Mouse (Mus musculus) cerebellum, postnatal 14 days (tissue): ENCODE measurements around the gene Sco2.

ENCODE experiments used
- DNase-seq, 2 experiments: peaks; one replicate each; pipeline ENCODE4 v3.0.0; 2021; ENCODE audit warnings: mixed read lengths in 2 of 2

Sco2 gene

GRCm38 (mm10) chr15:89373027-89373761, 452 bp downstream of the Sco2 start:
- peak; percentile 86 to 87 for DNase-seq

DNA sequence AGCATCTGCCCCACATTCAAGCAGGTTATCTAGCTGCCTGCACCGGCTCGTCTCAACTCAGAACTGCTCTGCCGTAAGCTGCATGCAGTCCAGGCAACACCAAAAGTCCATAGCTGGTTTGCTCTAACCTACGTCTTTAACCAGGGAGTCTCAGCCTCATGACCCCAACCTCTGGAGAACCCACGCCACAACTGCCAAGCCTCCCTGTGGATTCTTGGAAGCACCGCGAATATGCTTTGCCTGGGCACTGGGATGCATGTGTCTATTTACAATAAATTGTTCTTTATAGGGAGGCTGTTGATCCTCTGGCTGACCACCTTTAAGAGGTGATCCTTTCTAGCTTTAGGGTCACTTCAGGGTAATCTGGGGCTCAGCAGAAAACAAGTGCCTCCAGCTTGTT, 1.1 kb downstream of the Sco2 start:
- peak in 1 of 2 experiments; percentile 24 for DNase-seq

DNA sequence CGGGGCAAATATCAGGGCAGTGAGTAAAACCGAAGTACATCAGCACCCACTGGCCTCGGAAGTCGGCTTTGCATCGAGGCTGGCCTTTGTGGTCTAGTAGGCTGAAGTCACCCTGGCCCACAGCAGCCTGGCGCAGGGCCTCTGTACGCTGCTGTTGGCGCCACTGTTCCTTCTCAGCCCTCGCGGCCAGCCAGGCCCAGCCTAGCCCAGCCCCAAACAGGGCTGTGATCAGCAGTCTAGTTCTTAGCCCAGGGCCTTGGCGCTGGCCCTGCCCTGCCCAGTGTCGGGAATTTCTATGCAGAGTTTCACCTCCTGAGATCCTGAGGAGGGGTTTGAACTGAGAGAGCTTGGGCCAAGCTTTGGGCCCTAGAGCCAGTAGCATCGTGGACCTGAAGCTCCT, 1.6 kb downstream of the Sco2 start:
- DNase-seq: peak in 1 of 2 experiments; percentile 19

DNA sequence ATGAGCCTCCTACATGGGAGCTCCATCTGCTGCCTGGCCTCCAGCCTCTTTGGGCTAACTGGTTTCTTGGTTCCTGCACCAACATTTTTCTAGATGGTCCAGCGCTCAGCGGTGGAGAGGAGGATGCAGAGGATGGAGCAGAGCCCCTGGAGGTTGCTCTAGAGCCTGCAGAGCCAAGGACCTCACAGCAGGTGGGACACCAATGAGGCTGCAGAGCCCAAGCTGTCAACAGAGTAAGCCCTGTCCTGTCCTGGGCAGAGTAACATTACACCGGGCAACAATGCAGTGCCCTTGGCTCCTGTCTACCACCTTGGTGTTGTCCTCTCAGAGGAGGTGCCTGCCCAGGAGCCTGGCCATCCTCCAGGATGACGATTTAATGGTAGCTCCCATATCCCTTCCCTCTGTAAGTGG, 8.5 kb downstream of the Sco2 start:
- peak; percentile 95 to 97 for DNase-seq

- DNase-seq: no peak
These were observed 10.6 kb downstream of the Sco2 start for GRCm38 (mm10) chr15:89363051-89363450.

GRCm38 (mm10) chr15:89358784-89359183, 14.9 kb downstream of the Sco2 start:
- DNase-seq: no peak

DNA sequence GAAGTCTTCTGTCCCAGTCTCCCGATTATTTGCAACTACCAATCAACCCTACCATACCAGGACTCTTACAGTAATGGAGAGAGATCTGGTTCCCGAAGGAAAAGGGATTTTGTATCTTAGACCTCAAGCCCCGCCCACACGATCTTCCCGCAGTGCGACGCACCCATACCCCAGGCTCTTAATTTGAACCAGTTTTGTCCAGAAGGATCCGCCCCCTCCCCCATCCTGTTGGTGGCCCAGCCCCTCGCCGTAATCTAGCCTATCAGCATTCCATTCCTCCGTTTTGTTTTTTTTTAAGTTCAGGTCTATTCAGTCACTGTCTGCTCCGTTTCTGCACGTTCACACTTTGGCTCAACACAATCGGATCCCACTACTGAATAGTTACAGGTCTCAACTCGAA, 17.3 kb downstream of the Sco2 start:
- DNase-seq: peak; percentile 74 to 88

DNA sequence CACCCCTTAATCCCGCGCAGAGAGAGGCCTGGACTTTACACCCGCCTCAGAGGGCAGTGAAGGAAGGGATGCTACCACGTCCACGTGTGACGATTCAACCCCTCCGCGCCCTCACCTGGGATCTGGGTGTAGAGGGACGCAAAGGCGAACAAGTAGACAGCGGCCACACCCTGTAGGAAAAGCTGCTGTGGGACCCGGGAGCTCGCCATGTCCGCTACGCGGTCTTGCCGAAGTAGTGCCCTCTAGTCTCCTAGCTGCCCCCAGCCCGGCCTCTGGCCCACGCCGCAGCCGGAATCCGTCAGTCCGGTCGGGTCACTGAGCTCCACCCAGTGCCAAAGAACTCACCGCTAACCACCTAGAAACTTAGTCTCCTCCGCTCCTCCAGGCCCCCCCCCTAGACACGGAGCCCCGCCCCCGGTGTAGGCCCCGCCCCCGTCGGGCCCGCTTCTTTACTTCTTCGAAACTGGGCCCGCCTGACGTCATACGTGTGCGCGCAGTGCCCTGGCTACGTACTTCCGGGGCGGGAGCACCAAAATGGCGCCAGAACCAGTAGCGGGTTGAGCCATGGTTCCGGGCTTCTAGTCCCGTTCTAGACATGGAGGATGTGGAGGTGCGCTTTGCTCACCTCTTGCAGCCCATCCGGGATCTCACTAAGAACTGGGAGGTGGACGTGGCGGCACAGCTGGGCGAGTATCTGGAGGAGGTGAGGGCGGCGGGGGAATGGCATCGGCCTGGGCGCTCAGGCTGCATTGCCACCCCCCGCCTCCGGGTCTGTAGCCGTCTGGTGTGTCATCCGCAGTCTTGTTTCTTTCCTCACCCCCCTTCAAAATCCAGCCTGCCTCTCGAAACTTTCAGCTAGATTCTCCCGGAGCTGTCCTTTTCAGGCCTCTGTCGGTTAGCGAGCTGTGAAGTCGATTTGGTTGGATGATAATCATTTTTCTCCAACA, 18.1 kb downstream of the Sco2 start, which contains the start of the genes Lmf2 and Ncaph2:
Gene Lmf2, minus strand, starts transcription at position 419 of the 947 bp plus-strand sequence.
Gene Ncaph2, plus strand, starts transcription at position 479 of the 947 bp plus-strand sequence.
- DNase-seq: peak; percentile 96 to 98

GRCm38 (mm10) chr15:89354455-89354854, 19.2 kb downstream of the Sco2 start:
- peak in 1 of 2 experiments; percentile 27 for DNase-seq

GRCm38 (mm10) chr15:89353837-89354236, 19.8 kb downstream of the Sco2 start:
- DNase-seq: no peak

DNA sequence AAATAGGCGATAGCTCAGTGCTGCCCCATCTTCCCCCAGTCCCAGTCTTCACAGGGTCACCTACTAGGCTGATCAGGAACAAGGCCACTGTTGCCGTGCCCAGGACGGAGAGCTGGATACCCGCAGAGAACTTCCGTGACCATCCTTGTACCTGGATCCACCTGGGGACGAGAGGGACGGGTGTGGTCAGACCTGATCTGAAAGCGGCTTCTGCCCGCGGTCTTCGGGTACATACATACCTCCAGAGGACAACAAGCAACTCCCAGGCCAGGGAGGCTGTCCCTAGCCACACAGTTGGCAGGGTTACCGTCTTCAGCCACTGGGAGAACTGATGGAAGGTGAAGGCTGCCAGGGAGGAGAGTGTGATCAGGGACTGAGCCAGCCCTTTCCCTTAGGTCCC, 20.9 kb downstream of the Sco2 start:
- DNase-seq: no peak

GRCm38 (mm10) chr15:89352054-89352453, 21.6 kb downstream of the Sco2 start:
- no peak for DNase-seq

GRCm38 (mm10) chr15:89351302-89351701, 22.3 kb downstream of the Sco2 start:
- no peak for DNase-seq

DNA sequence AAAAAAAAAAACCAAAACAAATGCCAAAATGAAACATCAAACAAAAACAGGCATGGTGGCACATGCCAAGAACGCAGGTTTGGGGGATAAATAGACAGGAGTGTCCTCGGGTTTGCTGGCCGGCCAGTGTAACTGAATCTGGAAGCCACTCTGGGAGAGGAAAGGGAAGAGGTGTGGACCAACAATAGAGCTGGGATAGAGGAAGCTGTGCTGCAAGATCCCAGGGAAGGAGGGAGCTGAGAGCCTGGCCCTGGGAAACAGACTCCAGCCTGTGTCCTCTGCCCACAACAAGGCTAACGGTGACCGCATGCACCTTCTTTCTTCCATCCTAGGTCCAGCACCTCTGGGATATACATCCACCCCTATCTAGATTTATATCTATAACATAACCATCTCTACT, 23.2 kb downstream of the Sco2 start:
- DNase-seq: no peak

DNA sequence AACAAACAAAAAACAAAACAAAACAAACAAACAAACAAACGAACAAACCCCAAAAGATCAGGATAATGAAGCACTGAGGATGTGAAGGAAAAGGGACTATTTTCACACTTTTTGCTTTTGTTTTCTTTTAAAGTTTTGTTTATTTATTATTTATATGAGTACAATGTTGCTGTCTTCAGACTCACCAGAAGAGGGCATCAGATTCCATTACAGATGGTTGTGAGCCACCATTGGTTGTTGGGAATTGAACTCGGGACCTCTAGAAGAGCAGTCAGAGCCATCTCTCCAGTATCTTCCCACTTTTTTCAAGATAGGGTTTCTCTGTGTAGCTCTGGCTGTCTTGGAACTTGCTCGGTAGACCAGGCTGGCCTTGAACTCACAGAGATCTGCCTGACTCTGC, 30.3 kb downstream of the Sco2 start:
- DNase-seq: no peak

DNA sequence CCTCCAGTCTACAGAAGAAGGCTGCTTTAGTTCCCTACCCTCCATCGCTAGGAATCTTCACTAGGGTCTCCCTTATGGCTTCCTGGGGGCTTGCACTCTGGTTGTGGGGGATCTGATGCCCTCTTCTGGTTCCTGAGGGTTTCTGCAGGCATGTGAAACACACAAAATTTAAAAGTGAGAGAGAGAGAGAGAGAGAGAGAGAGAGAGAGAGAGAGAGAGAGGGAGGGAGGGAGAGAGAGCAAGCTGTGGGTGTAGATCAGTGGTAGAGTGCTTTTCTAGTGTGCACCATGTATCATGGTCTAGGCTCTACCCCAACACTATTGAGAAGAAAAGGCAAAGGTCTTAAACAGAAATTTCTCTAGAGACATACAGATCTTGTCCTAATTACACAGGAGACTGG, 32.0 kb downstream of the Sco2 start:
- no peak for DNase-seq

DNA sequence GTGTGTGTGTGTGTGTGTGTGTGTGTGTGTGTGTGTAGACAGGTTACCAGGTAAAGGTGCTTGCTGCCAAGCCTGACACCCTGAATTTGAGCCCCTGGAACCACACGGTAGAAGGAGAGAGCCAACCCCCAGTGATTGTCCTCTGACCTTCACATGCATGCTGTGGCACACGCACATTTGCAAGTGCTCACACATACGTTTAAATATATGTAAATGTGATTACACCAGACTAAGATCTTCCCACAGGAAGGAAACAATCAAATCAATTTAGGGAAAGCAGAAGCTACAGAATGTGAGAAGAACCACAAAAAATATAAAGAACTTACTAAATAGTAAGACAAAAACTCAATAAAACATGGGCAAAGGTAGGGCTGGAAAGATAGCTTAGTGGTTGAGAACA, 33.5 kb downstream of the Sco2 start:
- DNase-seq: no peak

- no peak for DNase-seq
These were observed 34.0 kb downstream of the Sco2 start for GRCm38 (mm10) chr15:89339696-89340095.

- no peak for DNase-seq
These were observed 37.2 kb downstream of the Sco2 start for GRCm38 (mm10) chr15:89336422-89336821.

- DNase-seq: no peak
These were observed 38.7 kb downstream of the Sco2 start for GRCm38 (mm10) chr15:89334774-89335537.

GRCm38 (mm10) chr15:89334271-89334670, 39.4 kb downstream of the Sco2 start, which contains the start of gene Miox:
Miox (plus strand) TSS chr15:89334398.
- DNase-seq: no peak

DNA sequence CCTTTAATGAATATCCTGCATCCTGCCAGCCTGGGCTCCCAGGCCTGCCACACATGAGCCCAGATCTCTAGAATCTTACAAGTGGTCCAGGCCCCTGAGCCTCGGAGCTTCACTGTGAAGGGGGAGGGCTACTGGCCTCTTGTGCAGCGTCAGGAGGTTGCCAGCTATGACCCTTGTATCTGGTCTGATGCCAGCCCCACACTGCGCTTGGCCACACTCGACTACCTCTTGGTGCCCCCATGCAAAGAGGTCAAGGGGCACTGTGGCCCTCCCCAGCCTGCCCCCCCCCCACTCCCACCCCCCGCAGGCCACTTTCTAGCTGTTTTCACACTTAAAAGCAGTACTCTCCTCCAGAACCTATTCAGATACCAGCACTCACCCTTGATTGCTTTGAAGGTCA, 47.2 kb downstream of the Sco2 start:
- no peak for DNase-seq

GRCm38 (mm10) chr15:89323656-89324055, 50.0 kb downstream of the Sco2 start:
- DNase-seq: no peak
